Mouse (Mus musculus) kidney, adult 2 months (tissue): Measurements from ENCODE around the gene Ube2g2.

Experiments used
- CTCF ChIP-seq: fragments of 200-500 bp; conservative IDR thresholded peaks from 2 replicates; pipeline ENCODE4 v1.5.1; 2011; ENCODE audit warnings: low read depth, mild to moderate bottlenecking, control low read depth, low read length, moderate library complexity, mixed read lengths; ENCODE audit not compliant: insufficient read depth, insufficient read length
- POLR2A ChIP-seq: fragments of 200-500 bp; IDR thresholded peaks from one replicate; pipeline ENCODE4 v1.6.1; 2011; ENCODE audit warnings: low read depth, low read length, control low read depth

GRCm38 (mm10) chr10:77582285-77582618, 39.8 kb upstream of the Ube2g2 start:
- TF ChIP-seq CTCF (no peak), POLR2A (no peak)
